Mouse (Mus musculus): Measurements from ENCODE around the gene Ranbp6. TPM values are rescaled to one million over a fixed set of nuclear protein-coding genes. Genes with fewer than 3 reads are reported as not detected.

Ranbp6 gene
- polyA plus RNA-seq, 1 experiment: 9.9 TPM

DNA sequence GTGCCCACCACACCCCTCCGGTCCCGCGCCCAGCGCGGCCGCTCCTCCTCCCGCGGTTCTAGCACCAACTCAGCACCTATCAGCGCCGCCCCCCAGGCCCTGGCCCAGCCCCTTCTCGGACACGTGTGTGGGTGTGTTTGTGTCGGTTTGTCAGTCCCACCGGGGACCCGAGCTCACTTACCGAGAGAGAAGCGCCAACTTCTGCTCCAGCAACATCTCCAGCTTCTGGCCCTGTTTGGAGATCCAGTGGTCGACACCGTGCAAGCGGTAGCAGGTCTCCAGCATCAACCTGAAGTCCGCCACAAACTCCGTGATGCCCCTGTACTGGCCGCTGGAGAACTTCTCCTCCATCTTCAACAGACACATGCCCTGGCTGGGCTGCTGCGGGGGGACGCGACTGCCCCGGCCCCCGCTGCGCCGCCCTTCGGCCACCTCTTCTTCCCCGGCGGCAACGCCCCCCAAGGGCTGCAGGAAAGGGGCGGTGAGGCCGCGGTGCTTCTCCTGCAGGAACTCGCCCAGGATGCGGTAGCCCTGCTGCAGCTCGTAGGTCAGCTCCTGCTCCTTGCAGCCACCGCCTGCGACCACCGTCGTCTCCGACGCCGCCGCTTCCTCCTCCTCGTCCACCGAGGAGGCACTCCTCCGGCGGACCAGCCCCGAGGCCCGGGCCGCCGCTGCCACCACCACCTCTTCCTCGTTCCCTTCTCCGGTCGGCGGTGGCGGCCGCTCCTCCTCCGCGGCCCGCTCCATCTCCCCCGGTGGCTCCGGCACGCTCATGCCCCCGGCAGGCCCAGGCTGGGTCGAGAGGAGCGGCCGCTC lies 7.5 kb downstream of the Ranbp6 start:
- Histone ChIP-seq H3K4me3 (ENCODE audit: low read depth, low read length) (peak overlapping the region; percentile 94), H3K27ac (ENCODE audit: insufficient read depth, low read length) (no peak overlapping the region), H3K9ac (ENCODE audit: low read depth, poor library complexity, severe bottlenecking) (peak overlapping the region; percentile 94), H3K27me3 (ENCODE audit: control insufficient read depth, insufficient read depth, low read length, poor library complexity, severe bottlenecking) (no peaks in the 10 kb centered on the region), H3K4me1 (ENCODE audit: control insufficient read depth, insufficient read depth, low read length) (no peaks in the 10 kb centered on the region), H3K9me3 (replicated peaks; ENCODE audit: control insufficient read depth, insufficient read depth, low read length, poor library complexity, severe bottlenecking) (no peaks in the 10 kb centered on the region), H3K36me3 (ENCODE audit: control insufficient read depth, insufficient read depth, low read length, poor library complexity, severe bottlenecking) (no peaks in the 10 kb centered on the region)
- TF ChIP-seq POLR2A (IDR thresholded peaks at IDR 0.05; ENCODE audit: insufficient read depth, low read length) (no peak), CTCF (IDR thresholded peaks at IDR 0.05; ENCODE audit: low read depth, low read length) (no peak), EP300 (IDR thresholded peaks at IDR 0.05; ENCODE audit: insufficient read depth, low read depth, low read length) (no peak)

DNA sequence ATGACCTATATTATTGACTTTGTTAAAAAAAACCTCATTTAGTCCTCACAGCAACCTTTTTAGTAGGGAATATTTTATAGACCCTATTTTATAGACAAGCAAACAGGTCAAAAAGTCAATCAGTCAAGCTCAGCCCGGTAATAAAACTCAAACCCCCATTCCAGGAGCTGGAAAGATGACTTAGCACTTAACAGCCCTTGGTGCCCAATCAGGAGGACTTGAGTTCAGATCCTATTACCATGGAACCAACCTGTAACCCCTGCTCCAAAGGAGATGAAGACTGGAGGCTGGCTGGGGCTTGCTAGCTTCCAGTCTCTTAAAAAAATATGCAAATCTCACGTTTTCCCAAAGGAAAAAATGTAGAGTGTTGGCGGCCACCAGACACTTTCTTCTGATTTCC lies 8.8 kb downstream of the Ranbp6 start:
- Histone ChIP-seq H3K4me1 (ENCODE audit: control insufficient read depth, insufficient read depth, low read length) (no peaks in the 10 kb centered on the region), H3K9me3 (replicated peaks; ENCODE audit: control insufficient read depth, insufficient read depth, low read length, poor library complexity, severe bottlenecking) (no peaks in the 10 kb centered on the region), H3K27ac (ENCODE audit: insufficient read depth, low read length) (no peak overlapping the region), H3K4me3 (ENCODE audit: low read depth, low read length) (no peak overlapping the region), H3K27me3 (ENCODE audit: control insufficient read depth, insufficient read depth, low read length, poor library complexity, severe bottlenecking) (no peaks in the 10 kb centered on the region), H3K36me3 (ENCODE audit: control insufficient read depth, insufficient read depth, low read length, poor library complexity, severe bottlenecking) (no peaks in the 10 kb centered on the region), H3K9ac (ENCODE audit: low read depth, poor library complexity, severe bottlenecking) (no peak overlapping the region)
- TF ChIP-seq CTCF (IDR thresholded peaks at IDR 0.05; ENCODE audit: low read depth, low read length) (no peak), POLR2A (IDR thresholded peaks at IDR 0.05; ENCODE audit: insufficient read depth, low read length) (no peak), EP300 (IDR thresholded peaks at IDR 0.05; ENCODE audit: insufficient read depth, low read depth, low read length) (no peak)

DNA sequence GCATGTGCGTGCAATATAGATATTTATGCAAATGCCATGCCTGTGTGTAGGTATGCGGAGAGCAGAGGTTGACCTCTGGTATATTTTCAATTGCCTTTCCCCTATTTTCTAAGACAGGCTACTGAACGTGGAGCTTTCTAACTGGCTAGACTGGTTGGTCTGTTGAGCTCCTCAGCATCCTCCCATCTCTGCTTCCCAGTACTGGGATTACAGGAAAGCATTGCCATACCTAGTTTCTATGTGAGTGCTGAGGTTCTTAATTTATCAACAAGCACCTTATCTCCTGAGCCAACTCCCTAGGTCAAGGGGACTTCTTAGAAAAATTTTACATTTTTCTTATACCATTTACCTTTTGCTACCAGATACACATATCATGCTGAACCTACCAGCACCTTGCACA lies 15.4 kb downstream of the Ranbp6 start:
- Histone ChIP-seq H3K9me3 (replicated peaks; ENCODE audit: control insufficient read depth, insufficient read depth, low read length, poor library complexity, severe bottlenecking) (no peaks in the 10 kb centered on the region), H3K9ac (ENCODE audit: low read depth, poor library complexity, severe bottlenecking) (no peak overlapping the region), H3K36me3 (ENCODE audit: control insufficient read depth, insufficient read depth, low read length, poor library complexity, severe bottlenecking) (no peaks in the 10 kb centered on the region), H3K27ac (ENCODE audit: insufficient read depth, low read length) (no peak overlapping the region), H3K4me1 (ENCODE audit: control insufficient read depth, insufficient read depth, low read length) (no peaks in the 10 kb centered on the region), H3K27me3 (ENCODE audit: control insufficient read depth, insufficient read depth, low read length, poor library complexity, severe bottlenecking) (no peaks in the 10 kb centered on the region), H3K4me3 (ENCODE audit: low read depth, low read length) (no peak overlapping the region)
- no peak for TF ChIP-seq EP300 (IDR thresholded peaks at IDR 0.05; ENCODE audit: insufficient read depth, low read depth, low read length)
- TF ChIP-seq CTCF (IDR thresholded peaks at IDR 0.05; ENCODE audit: low read depth, low read length): no peak
- no peak for TF ChIP-seq POLR2A (IDR thresholded peaks at IDR 0.05; ENCODE audit: insufficient read depth, low read length)

DNA sequence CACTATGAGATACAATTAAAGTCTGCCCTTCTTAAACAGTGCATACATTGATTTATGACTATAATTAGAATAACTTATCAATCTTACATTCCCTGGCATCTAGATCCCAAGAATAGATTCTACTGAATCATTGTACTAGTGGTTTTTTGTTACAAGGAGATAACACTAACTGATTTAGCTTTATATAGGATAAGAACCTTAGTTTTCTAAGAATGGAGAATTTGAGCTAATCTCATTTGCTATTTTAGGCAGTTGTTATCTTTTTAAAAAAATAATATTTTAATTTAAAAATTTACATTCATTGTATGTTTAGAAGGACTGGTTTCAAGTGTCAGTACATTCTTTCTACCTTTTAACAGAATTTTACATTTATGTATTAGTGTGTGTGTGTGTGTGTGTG lies 24.8 kb downstream of the Ranbp6 start:
- Histone ChIP-seq H3K9me3 (replicated peaks; ENCODE audit: control insufficient read depth, insufficient read depth, low read length, poor library complexity, severe bottlenecking) (no peaks in the 10 kb centered on the region), H3K4me1 (ENCODE audit: control insufficient read depth, insufficient read depth, low read length) (no peaks in the 10 kb centered on the region)
- TF ChIP-seq POLR2A (IDR thresholded peaks at IDR 0.05; ENCODE audit: insufficient read depth, low read length): no peak
- TF ChIP-seq CTCF (IDR thresholded peaks at IDR 0.05; ENCODE audit: low read depth, low read length): no peak
- TF ChIP-seq EP300 (IDR thresholded peaks at IDR 0.05; ENCODE audit: insufficient read depth, low read depth, low read length): no peak

DNA sequence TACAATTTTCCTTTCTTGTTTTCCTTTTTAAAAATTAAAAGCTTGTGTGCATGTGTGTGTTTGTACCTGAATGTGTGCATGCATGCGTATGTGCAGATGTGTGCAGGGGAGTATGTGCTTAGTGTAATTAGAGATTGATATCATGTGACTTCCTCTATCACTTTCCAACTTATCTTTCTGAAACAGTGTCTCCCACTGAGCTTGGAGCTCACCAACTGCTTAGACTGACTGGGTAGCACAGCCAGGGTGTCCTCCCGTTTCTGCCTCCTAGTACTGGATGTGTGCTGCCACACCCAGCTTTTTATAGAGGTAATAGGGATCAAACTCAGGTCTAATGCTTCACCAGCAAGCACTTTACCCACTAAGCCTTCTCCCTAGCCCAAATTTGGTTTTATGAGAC lies 29.9 kb downstream of the Ranbp6 start:
- Histone ChIP-seq H3K27me3 (ENCODE audit: control insufficient read depth, insufficient read depth, low read length, poor library complexity, severe bottlenecking) (no peaks in the 10 kb centered on the region), H3K36me3 (ENCODE audit: control insufficient read depth, insufficient read depth, low read length, poor library complexity, severe bottlenecking) (no peaks in the 10 kb centered on the region), H3K9ac (ENCODE audit: low read depth, poor library complexity, severe bottlenecking) (no peak overlapping the region), H3K9me3 (replicated peaks; ENCODE audit: control insufficient read depth, insufficient read depth, low read length, poor library complexity, severe bottlenecking) (no peaks in the 10 kb centered on the region), H3K4me1 (ENCODE audit: control insufficient read depth, insufficient read depth, low read length) (no peaks in the 10 kb centered on the region), H3K27ac (ENCODE audit: insufficient read depth, low read length) (no peak overlapping the region), H3K4me3 (ENCODE audit: low read depth, low read length) (no peak overlapping the region)
- no peak for TF ChIP-seq POLR2A (IDR thresholded peaks at IDR 0.05; ENCODE audit: insufficient read depth, low read length)
- no peak for TF ChIP-seq CTCF (IDR thresholded peaks at IDR 0.05; ENCODE audit: low read depth, low read length)
- no peak for TF ChIP-seq EP300 (IDR thresholded peaks at IDR 0.05; ENCODE audit: insufficient read depth, low read depth, low read length)

More for the DNA sequence above, 24.8 kb downstream of the Ranbp6 start:
- H3K36me3 ChIP-seq (ENCODE audit: control insufficient read depth, insufficient read depth, low read length, poor library complexity, severe bottlenecking): no peaks in the 10 kb centered on the region
- H3K27ac ChIP-seq (ENCODE audit: insufficient read depth, low read length): no peak overlapping the region
- no peaks in the 10 kb centered on the region for H3K27me3 ChIP-seq (ENCODE audit: control insufficient read depth, insufficient read depth, low read length, poor library complexity, severe bottlenecking)
- H3K4me3 ChIP-seq (ENCODE audit: low read depth, low read length): no peak overlapping the region
- H3K9ac ChIP-seq (ENCODE audit: low read depth, poor library complexity, severe bottlenecking): no peak overlapping the region

Other genes with a start within 250 kb of the Ranbp6 start
- 57.9 and 67.9 TPM in 2 replicates for gene Ermp1, start 164.6 kb downstream of the Ranbp6 start, polyA plus RNA-seq (2011; ENCODE audit: insufficient read depth, insufficient read length, low read depth, missing spikeins)
- gene Mlana, start 115.2 kb downstream of the Ranbp6 start, polyA plus RNA-seq (2011; ENCODE audit: insufficient read depth, insufficient read length, low read depth, missing spikeins): 0.99 TPM in 1 of 2 replicates, not detected in the other
- gene 9930021J03Rik, start 7.0 kb downstream of the Ranbp6 start, polyA plus RNA-seq (2011; ENCODE audit: insufficient read depth, insufficient read length, low read depth, missing spikeins): 33.7 and 33.8 TPM in 2 replicates
- gene Il33, start 112.1 kb upstream of the Ranbp6 start, polyA plus RNA-seq (2011; ENCODE audit: insufficient read depth, insufficient read length, low read depth, missing spikeins): 2.9 and 5.3 TPM in 2 replicates
- not detected in 2 replicates for gene Trpd52l3, start 190.8 kb upstream of the Ranbp6 start, polyA plus RNA-seq (2011; ENCODE audit: insufficient read depth, insufficient read length, low read depth, missing spikeins)
- 104 and 107 TPM in 2 replicates for gene Uhrf2, start 217.5 kb upstream of the Ranbp6 start, polyA plus RNA-seq (2011; ENCODE audit: insufficient read depth, insufficient read length, low read depth, missing spikeins)